Mouse (Mus musculus): ENCODE results near the gene Tm7sf3.

DNA sequence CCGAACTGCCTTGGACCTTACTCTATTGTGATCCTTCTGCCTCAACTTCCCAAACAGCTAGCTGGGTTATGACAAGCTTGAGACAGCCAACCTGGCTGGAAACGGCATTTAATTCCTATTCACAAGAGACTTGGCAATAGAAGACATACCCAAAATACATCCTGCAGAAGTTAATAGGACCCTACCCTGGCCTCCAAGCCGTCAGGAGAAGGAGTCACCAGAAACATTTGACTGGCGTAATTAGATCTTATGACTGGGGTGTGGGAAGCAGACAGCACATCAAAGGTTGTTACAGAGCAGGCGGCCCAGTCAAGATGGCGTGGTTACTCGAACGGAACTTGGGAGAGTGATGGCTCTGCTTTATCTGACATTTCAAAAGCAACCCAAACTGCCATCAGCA, 10.8 kb downstream of the Tm7sf3 start:
- TF ChIP-seq POLR2A (IDR thresholded peaks at IDR 0.05; ENCODE audit: extremely low read depth, insufficient read depth, low read length) (no peak), CTCF (IDR thresholded peaks at IDR 0.05; ENCODE audit: extremely low read depth, insufficient read depth, low read length) (no peak)
